Mouse (Mus musculus): ENCODE results near the gene Mef2c. TPM values are rescaled to one million over a fixed set of nuclear protein-coding genes. Genes with fewer than 3 reads are reported as not detected.

Mef2c gene
- polyA plus RNA-seq, 1 experiment = 0.02 TPM

GRCm38 (mm10) chr13:83714466-83715307, 210.9 kb downstream of the Mef2c start:
- peaks cover 78% of the 10 kb centered on the region for H3K27me3 ChIP-seq (ENCODE audit: control insufficient read depth)
- H3K9me3 ChIP-seq (ENCODE audit: control insufficient read depth, low read length) = no peaks in the 10 kb centered on the region
- no peaks in the 10 kb centered on the region for H3K36me3 ChIP-seq (ENCODE audit: control insufficient read depth)
- H3K4me1 ChIP-seq (ENCODE audit: control insufficient read depth) = no peaks in the 10 kb centered on the region
- no peak overlapping the region for H3K4me3 ChIP-seq (replicated peaks)
- TF ChIP-seq TAL1 (IDR thresholded peaks at IDR 0.05; ENCODE audit: low read length) = no peak
- TF ChIP-seq GATA1 (IDR thresholded peaks at IDR 0.05; ENCODE audit: low read length) = no peak

DNA sequence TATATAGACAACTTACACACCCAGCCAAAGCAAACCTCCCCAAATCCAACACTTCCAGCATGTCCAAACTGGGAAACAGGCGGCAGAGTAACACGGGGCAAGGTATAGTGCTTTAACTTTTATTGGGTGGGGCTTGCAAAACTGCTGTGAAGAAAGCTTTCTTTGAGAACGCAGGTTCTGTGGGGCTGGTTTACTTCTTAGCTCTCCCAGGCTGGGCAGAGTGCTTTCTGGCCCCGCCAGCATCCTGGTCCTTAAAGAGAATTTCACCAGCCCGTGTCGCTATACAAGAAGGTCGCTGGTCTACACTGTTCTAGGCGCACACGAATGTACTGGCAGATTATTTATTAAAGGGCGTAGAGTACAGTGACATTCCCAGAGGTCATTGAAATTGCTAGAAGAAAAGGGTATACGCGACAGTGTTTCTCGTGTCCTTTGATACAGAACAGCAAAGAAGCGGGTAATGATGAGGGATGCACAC, 211.5 kb downstream of the Mef2c start:
- no peaks in the 10 kb centered on the region for H3K36me3 ChIP-seq (ENCODE audit: control insufficient read depth)
- H3K9me3 ChIP-seq (ENCODE audit: control insufficient read depth, low read length) = no peaks in the 10 kb centered on the region
- peaks cover 85% of the 10 kb centered on the region for H3K27me3 ChIP-seq (ENCODE audit: control insufficient read depth)
- H3K4me1 ChIP-seq (ENCODE audit: control insufficient read depth) = no peaks in the 10 kb centered on the region
- TF ChIP-seq GATA1 (IDR thresholded peaks at IDR 0.05; ENCODE audit: low read length) = no peak
- no peak for TF ChIP-seq TAL1 (IDR thresholded peaks at IDR 0.05; ENCODE audit: low read length)
- H3K4me3 ChIP-seq (replicated peaks) = no peak overlapping the region

DNA sequence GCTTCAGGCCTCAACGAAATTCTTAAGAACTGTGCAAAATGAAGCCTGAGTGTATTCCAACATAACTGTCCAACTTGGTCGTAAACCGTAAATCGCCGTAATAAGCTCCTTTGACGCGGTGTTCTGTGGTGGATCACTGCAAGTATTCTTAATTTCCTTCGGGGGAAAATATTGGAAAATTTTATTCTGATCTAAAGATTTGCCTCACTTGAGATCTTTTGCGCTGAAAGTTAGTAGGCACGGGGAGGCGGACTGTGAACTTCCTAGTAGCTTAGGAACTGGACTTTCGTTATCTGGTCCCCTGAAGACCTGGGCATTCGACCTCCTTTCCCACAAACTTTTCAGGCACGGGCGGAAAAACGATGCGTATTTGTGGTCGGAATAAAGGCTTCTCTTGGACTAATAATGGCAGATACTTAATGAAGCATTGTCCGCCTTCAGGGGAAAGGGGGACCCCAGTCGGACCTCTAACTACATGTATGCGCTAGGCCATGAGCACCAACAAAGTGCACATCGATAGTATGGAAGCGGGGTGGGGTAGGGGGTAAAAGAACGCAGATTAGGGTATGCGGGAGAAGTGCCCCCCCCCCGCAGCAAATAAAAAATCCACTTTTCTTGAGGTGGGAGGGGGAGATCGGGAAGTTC, 212.3 kb downstream of the Mef2c start:
- Histone ChIP-seq H3K4me1 (ENCODE audit: control insufficient read depth) (no peaks in the 10 kb centered on the region), H3K27me3 (ENCODE audit: control insufficient read depth) (peaks cover 92% of the 10 kb centered on the region), H3K4me3 (replicated peaks) (no peak overlapping the region), H3K9me3 (ENCODE audit: control insufficient read depth, low read length) (no peaks in the 10 kb centered on the region), H3K36me3 (ENCODE audit: control insufficient read depth) (no peaks in the 10 kb centered on the region)
- TF ChIP-seq TAL1 (IDR thresholded peaks at IDR 0.05; ENCODE audit: low read length) (no peak), GATA1 (IDR thresholded peaks at IDR 0.05; ENCODE audit: low read length) (no peak)
